Mouse (Mus musculus): ENCODE measurements at regions not wholly inside any gene's neighbourhood (a gene's known extent, or its start where the extent isn't known, plus 50 kb on each side); places are given as distances from the start of the nearest gene placed in this dataset.

- TF ChIP-seq POLR2A (IDR thresholded peaks at IDR 0.05; ENCODE audit: borderline replicate concordance, extremely low read depth, low read depth, low read length) (no peak), CTCF (IDR thresholded peaks at IDR 0.05; ENCODE audit: insufficient read depth, low read length) (no peak)
Measured at GRCm38 (mm10) chr12:54460135-54460523, 196.2 kb downstream of the Sptssa start.

All from lung, adult 2 months (tissue).